Mouse (Mus musculus) neural tube, embryonic 10.5 days (tissue): ENCODE data around the gene Frmpd2.

ENCODE experiments used
- DNase-seq: peaks from one replicate; pipeline ENCODE4 v3.0.0-alpha.2; 2017; ENCODE audit warnings: low spot score; ENCODE audit errors: extremely low spot score

Gene Frmpd2

DNA sequence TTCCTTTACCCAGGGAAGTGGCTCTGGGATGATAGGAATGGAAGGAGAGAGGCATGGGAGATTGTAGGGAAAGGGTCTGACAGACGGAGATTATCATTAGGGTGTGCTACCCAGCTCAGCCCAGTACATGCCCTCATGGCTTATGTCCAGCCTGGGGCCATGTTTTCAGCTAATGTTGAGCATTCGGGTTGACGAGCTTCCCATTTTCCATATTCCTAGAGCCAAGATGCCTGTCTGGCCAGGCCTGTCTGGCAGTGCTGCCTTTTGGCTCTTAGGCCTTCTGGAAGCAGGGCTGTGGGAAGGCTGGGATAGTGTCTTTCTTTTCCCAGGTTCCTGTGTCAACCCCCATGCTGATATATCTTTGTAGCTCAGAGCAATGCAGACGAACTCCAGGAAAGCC, 35.2 kb downstream of the Frmpd2 start:
- no peak for DNase-seq

DNA sequence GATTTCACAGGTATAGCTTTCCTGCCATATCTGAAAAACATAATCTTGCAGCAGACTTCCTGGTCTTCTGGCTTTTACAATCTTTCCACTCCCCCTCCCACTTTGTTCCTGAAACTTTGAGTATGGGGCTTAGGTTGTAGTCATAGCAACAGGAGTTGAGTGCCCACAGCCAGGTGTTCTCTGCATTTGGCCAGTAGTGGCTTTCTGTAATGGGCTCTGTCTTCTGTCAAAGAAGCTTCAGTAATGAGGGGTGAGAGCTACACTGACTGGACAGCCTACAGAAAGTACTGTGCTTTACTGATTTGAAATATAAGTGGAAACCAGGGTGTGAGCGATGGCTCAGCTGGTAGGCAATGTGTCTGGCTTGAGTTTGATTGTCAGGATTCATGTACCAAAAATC, 37.2 kb downstream of the Frmpd2 start:
- DNase-seq: no peak

DNA sequence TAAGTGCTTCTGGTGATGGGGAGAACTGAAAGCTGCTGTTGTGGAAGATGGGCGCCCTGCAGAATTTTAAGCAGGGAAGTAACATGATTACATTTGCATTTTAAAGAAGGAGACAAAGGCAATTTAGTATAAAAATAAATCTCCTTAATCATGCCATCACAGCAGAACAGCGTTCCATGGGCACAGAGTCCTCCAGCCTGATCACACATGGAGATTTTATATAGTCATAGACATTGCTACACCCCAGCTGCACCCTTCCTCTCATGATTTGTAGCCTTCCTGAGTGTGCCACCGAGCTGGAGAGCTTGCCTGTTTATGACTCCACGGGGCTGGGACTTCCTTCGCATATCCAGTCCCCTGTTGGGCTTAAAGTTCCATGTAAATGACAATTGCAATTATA, 42.4 kb downstream of the Frmpd2 start:
- DNase-seq: no peak

DNA sequence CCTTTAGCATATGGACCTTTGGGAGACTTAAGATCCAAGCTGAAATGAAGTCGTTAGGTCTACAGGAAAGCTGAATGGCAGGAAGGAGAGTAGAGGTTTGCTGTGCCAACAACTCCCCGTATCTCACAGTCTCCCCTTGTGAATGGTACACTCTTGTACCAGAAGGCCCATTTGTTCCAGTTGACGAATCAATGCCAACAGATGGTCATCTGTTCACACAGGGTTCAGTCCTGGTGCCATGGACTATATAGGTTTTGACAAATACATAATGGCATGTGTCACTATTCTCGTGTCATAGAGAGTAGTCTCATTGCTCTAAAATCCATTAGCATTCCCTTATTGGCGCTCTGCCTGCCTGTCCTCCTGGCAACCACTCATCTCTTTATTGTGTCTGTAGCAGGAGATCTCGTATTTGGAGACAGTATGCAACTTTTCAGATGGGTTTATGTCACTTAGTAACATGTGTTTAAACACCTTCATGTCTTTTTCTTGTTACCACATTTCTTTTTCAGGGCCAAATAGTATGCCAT, 43.3 kb downstream of the Frmpd2 start:
- no peak for DNase-seq

DNA sequence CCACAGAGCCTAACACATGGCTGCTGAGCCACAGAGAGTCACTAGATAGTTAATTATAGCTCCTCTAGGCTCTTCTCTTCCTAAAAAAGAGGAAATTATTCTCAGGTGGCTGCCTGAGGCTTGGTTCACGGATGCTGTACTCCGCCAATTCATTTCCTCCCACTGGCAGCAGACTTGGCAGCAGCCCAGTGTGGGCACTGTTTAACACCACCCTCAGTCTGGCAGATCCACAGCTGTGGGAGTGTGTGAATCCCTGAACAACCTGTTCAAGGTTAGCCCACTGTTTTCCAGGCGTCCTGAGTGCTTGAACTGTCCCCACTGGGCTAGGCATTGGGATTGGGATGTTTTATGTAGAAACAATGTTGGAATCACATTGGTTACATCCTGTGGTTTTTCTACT, 50.0 kb downstream of the Frmpd2 start:
- no peak for DNase-seq

DNA sequence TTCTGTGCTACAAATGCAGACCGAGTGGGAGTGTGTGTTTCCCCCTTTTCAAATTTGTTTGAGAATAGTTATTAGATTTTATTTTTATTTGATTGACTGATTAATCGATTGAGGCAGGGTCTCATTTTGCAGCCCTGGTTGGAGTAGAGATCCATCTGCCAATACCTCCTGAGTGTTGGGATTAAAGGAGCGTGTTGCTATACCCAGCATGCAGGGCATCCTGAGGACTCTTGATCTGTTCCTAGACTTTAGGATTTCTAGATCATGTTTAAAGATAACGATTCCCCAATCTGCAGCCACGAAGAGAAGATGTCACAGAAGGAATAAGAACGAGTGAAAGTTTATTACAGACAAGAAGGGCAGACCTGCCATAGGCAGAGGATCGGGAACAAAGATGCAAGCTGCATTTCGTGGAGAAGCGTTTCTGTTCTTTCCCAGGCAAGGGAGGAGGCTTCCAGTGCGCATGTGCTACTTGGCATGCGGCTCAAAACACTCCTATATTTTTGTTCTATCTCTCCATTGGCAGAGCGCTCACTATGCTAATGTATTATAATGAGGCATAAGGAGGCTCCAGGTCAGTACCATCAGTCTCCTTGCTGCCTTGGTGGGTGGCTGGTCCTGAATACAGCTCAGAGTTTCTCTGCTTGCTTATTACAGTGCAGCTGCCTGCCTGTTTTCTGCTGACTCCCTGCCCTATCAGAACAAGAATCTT, 53.9 kb downstream of the Frmpd2 start:
- no peak for DNase-seq

DNA sequence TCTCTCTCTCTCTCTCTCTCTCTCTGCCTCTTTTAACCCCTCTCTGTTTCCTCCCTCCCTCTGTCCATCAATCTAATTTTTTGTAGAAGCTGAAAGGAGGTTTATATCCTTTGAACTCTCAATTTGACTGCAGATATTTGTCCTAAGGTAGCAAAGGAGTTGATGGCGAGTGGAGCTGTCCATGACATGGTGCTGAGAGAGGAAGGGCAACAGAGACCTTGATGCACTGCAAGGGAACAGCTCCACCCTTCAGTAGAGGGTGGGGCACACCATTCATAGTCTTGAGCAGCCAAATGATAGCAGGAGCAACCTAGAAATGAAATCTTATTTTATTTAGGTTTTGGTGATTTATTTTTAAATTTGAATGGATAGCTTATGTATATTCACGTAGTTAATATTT, 55.1 kb downstream of the Frmpd2 start:
- no peak for DNase-seq

DNA sequence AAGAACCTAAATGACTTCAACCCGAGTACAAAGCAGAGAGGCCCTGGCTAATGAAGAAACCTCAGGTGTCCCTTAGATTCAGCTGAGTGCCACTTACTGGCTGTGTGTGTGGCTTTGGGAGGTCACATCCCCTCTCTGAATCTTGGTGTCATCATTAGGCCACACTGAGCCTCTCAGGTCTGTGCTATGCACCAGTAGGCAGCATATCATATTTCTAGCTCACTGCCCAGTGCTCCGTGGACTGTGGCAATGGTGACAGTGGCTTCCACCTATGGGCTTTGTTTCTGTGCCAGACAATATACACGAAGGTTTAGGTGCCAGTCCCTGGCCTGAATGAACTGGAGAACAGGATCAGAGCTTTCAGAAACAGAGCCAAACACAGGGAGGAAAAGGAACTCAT, 56.4 kb downstream of the Frmpd2 start:
- DNase-seq: no peak

DNA sequence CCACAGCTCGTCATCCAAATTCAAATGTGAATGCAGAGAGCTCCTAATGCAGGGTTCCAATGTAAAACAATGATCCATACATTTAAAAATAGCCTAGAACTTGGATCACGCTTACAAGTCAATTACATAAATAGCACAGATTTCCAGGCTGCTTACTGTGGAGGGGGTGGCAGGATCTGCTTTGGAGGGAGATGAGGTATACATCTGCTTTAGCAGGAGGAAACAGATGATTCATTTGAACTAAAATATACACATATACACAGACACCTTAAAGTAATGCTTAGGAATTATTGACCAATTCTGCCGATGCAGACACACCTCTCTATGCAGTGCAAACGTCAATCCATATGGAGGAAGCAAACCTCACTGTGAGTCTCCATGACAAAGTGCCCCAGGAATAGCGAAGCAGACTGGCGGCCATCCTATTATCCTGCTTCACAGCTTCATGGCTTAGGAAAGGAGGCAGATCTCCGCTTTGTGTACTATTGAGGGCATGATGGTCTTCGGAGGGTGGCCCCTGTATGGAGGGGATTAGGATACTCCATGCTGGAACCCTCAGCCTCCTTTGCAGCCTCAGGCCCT, 59.9 kb downstream of the Frmpd2 start:
- DNase-seq: no peak

DNA sequence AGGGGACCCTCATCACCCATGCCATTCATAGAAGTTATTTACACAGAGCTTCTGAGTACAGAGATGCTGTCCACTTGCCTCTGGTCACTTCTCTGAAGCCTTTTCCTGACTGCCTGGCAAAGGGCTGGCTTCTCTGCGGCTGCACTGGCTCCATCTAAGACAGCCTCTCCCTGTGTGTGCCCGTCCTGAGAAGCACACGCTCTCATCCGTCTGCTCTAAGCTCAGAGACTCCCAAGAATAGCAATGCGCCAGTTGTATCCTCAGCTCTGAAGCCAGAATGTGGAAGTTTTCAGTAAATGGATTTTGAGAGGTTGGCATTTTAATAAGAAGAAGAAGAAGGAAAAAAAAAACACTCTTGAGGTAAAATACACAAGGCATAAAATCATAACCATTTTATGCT, 61.3 kb downstream of the Frmpd2 start:
- DNase-seq: no peak

DNA sequence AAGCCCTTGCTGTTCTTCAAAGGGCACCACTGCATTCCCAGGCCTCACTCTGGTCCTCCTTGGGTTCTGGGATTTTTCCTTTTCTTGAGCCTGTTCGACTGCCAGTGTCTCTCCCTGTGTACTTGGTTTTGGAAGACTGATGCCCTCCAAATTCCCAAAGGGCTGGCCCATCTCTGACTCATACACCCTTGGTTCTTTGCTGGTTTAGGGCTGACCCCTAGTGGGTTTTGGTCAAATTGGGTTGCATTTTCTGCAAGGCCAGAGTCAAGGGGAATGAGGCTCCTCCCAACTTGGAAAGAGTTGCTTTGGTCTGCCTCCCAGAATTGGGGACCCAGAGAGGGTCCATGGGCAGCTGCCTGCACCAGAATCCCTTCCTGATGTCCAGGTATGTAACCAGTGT, 62.0 kb downstream of the Frmpd2 start:
- DNase-seq: no peak

DNA sequence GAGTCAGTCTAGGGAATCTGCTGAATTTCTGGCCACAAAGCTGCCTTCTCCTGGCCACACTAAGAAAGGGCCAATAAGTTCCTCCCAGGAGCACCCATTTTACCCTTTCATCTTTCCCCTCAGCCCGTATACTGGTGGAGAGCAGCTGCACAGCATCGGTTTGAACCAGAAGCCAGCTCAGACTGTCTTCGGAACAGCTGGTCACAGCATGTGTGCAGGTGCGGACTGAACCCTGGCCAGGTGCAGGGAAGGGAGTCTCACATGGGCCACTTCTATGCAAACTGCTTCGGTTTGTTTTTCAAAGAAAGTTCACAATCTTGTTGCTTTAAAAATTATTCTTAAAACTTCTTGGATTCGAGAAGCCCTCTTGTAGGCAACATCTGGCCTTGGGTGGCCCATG, 63.8 kb downstream of the Frmpd2 start:
- DNase-seq: no peak

DNA sequence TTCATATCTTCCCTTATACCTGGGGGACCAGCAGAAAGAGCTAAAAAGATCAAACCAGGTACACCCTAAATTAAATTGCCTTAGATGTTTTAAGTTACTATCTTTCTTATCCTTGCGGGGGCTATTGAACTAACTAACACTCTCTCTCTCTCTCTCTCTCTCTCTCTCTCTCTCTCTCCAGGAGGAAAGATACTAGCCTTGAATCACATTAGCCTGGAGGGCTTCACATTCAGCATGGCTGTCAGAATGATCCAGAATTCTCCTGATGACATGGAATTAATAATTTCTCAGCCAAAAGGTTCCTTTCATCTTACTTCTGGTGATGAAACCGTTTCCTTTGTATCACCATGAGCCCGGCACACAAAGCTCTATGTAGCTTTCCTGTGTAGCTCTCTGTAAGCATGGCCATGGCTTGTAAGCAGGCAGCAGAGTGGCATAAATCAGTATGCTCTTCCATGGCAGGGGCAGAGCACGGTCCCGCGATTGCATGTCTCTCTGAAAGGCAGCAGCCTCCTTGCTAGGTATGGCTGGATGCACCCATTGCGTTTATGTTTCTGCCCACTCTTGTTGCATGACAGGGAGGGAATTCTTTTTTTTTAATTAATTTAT, 68.2 kb downstream of the Frmpd2 start:
- DNase-seq: no peak

DNA sequence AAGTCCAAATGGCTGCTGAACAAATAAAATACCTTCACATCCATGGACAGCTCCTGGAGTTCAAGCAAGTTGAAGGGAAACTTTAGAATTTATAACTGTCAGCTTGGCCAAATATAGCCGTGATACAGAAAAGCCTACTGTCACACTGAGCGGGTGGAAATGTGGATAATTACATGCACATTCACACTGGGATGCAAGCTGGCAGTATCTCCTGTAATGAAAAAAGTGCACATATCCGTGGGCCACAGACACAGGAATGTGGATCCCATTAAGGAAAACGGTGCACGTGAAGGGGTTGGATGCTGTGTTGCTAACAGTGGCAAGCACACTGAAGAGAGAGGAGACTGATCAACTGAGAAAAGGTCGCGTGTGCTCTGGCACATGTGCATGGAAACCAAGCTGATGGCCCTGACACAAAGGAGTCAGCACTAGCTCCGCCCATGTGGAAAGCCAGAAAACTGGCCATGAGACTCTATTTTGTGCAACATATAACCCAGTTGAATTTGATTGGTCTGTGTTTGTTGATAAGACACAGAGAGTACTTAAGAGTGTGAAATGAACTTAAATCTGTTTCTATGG, 74.2 kb downstream of the Frmpd2 start:
- no peak for DNase-seq

DNA sequence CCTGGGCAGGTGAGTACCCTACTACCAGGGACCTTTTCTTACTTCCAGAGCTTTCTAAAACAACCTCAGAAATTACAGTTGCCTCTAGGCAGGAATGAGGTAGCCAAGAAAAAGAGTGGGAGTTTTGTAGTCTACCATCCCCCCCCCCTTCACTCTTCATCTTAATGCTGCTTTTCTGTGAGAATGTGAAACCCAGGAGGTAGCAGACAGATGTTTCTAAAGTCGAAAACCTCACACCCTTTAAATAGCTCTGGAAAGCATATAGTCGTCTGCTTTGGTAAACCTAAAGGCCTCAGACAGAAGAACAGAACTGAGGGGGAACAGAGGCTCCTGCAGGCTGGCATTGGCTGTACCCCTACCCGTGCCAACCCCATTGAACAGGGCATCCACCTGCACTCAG, 77.2 kb downstream of the Frmpd2 start:
- DNase-seq: no peak

DNA sequence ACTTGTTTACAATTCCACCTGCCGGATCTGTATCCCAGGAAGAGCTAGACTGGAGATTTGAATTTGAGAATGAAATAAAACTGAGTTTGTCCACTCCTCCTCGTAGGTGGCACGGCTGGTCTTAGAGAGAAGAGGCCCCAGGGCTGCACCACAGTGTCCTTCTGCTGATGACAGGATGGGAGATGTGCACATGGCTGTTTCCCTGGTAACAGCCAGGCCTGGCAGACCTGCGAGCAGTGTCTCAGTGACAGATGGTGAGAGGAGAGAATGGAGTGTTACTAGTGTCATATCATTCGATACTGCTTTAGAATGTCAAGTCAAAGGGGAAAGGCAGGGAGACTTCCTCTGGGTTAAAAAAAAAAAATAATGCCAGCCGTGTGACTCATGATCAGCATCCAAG, 78.4 kb downstream of the Frmpd2 start:
- no peak for DNase-seq

DNA sequence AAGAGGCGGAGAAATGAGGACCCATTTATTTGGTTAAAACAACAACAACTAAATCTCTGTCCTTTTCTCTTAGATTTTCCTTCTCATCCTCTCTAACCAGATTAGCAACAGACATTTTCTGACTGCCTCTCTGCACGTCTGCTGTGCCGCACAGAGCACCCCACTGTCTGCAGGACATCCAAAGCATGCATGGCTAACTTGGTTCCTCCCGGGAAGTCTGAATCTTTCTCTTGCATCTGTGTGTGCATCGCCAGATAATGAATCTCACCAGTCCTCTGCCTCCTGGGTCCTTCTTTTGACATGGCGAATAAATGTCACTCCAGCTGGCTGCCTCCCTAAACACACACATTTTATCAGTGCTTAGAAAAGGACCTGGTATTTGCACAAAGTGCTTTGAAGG, 99.2 kb downstream of the Frmpd2 start:
- no peak for DNase-seq

DNA sequence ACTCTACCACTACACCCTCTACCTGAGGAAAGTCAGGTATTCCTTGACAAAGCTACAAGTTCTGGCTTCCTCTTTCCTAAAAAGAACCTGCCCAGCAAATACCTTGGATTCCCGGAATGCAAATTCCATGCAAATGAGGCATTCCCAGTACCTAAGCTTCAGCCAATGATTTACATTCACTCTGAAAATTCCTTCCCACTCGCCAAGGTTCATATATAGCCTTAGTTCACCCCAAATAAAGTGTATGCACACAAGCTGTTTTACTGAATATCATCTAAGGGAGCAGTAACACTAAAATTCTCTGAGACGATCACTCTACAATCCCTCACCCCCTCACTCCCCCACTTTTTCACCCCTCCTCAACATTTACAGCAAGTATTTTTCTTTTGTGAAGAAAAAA, 102.1 kb downstream of the Frmpd2 start:
- DNase-seq: no peak

DNA sequence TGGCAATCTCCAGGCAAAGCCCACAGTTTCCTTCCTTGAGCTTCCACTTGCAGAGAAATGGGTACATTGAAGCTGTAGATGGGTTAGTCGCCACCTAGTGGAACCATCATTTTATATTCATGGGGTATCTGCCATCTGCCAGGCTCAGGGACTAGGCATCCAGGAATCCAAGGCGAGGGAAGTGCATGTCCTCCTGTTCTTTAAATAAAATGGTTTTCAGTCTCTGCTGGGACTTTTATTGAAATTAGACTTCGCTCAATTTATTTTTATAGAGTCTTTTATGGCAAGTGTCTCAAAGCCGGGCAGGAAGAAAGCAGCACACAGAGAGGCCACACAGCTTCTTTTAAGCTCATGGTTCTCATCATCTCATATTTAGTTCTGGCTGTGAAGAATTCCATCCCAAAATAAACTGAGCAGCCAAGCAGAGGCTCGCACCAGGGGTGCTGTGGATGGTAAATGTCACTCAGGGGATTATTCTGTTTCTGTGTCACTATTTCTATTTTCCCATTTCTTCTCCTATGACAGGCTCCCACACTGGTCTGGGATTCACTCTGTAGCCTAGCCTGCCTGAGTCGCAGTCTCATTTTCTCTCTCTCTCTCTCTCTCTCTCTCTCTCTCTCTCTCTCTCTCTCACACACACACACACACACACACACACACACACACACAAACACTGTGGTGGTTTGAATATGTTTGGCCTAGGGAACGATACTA, 108.4 kb downstream of the Frmpd2 start:
- DNase-seq: no peak

DNA sequence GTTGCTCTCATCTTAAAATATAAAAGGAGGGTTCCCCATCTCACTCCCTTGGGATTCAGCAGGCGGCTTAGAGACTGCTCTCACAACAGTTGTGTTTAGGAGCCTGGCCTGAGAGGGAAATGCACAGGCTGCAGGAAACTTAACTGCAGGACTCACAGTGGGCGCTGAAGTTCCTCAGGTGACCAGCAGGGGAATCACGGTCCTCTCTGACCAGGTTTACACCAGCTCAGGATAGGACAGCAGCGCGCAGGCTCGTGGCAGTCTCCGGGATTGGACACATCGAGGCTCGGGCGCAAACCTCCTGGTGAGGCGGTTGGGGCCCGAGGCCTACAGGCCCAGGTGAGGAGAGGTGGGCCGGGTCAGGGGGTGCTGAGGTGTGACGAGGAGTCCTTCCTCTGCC, 117.5 kb downstream of the Frmpd2 start, which contains the start of gene Ptpn20:
TSS of gene Ptpn20 (plus strand) at position 257 of the 400 bp plus-strand sequence.
- DNase-seq: no peak

DNA sequence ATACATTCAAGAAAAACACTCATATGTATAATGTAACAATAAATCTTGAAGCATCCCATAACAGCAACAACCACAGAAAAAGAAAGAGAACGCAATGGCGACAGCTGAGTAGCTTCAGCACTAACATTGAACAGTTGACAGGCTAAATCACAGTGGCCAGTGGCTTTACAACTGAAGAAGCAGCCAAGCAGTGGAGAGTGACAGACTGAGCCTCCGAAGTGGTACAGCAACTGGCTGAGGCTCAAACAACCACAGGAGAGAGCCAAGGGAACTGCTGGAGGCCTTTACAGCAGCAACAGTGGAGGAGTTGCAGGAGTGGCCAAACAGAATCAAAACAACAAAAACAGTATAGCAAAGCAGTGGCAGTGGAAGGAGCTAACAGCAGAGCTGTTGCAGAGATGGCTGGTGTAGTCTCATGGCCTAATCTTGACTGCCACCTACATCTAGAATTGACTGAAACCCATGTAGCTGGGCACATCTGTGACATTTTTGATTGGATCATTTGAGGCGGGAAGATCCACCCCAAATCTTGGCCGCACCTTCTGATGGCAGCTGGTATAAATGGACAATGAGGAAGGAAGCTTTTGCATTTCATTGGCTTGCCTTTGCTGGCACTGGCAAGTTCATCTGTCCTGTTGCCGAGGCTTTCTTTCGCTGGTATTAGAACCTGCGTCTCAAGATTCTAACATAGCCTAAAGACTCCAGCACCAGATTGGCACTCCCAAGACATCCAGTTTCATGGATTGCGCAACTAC, 127.1 kb downstream of the Frmpd2 start:
- no peak for DNase-seq
